Mouse (Mus musculus) MEL (cell line): Measurements from ENCODE around the gene Rab14. TPM values are rescaled to one million over a fixed set of nuclear protein-coding genes. Genes with fewer than 3 reads are reported as not detected.

Source experiments
- DNase-seq: peaks from one replicate; pipeline ENCODE4 v3.0.0; 2011; ENCODE audit warnings: low read depth, low spot score
- H3K27ac ChIP-seq: 2 replicates; pipeline ENCODE4 v1.5.1; 2012; ENCODE audit warnings: low read depth, mild to moderate bottlenecking, control low read depth, low read length, moderate library complexity; ENCODE audit not compliant: control insufficient read depth
- H3K27me3 ChIP-seq, 2 experiments: fragments of 150-350 bp in 1 of 2; sonication (generic) in 1 of 2; 2 replicates each; pipeline ENCODE4 v1.6.1; 2012; ENCODE audit warnings: low read length in 2 of 2, mild to moderate bottlenecking in 2 of 2, improper control_type of control experiment in 1 of 2, moderate library complexity in 1 of 2; ENCODE audit not compliant: insufficient read depth in 2 of 2, control insufficient read depth in 1 of 2
- H3K36me3 ChIP-seq, 2 experiments: 2 replicates each; pipeline ENCODE4 v1.6.1; 2012 to 2014; ENCODE audit warnings: low read length in 2 of 2, improper control_type of control experiment in 1 of 2, inconsistent platforms in 1 of 2, mild to moderate bottlenecking in 1 of 2; ENCODE audit not compliant: insufficient read depth in 2 of 2, control insufficient read depth in 1 of 2
- H3K4me1 ChIP-seq, 2 experiments: fragments of 150-350 bp in 1 of 2; sonication (generic) in 1 of 2; 2 replicates each; pipeline ENCODE4 v1.6.1; 2012; ENCODE audit warnings: low read length in 2 of 2, improper control_type of control experiment in 1 of 2, mild to moderate bottlenecking in 1 of 2; ENCODE audit not compliant: insufficient read depth in 2 of 2, control insufficient read depth in 1 of 2
- H3K4me3 ChIP-seq, 2 experiments: fragments of 150-350 bp in 1 of 2; sonication (generic) in 1 of 2; 2 replicates each; pipeline ENCODE4 v1.5.1; 2012; ENCODE audit warnings: low read depth in 2 of 2, low read length in 2 of 2, mild to moderate bottlenecking in 2 of 2, moderate library complexity in 2 of 2, control low read depth in 1 of 2, improper control_type of control experiment in 1 of 2; ENCODE audit not compliant: control insufficient read depth in 1 of 2, insufficient read depth in 1 of 2
- H3K79me2 ChIP-seq: 2 replicates; pipeline ENCODE4 v1.6.1; 2012; ENCODE audit warnings: mild to moderate bottlenecking, low read length, moderate library complexity; ENCODE audit not compliant: control insufficient read depth, poor library complexity, insufficient read depth
- H3K9ac ChIP-seq: 2 replicates; pipeline ENCODE4 v1.6.1; 2012; ENCODE audit warnings: low read depth, mild to moderate bottlenecking, control low read depth, low read length, moderate library complexity; ENCODE audit not compliant: control insufficient read depth, poor library complexity, severe bottlenecking
- H3K9me3 ChIP-seq: fragments of 150-350 bp; sonication (generic); replicated peaks from 2 replicates; pipeline ENCODE4 v1.6.1; 2012; ENCODE audit warnings: mild to moderate bottlenecking, low read length, improper control_type of control experiment, moderate library complexity; ENCODE audit not compliant: insufficient read depth
- BHLHE40 ChIP-seq: IDR thresholded peaks from 2 replicates; pipeline ENCODE4 v1.6.1; 2012; ENCODE audit warnings: low read depth, mild to moderate bottlenecking, inconsistent platforms, low read length, improper control_type of control experiment, borderline replicate concordance
- CHD2 ChIP-seq: IDR thresholded peaks from 2 replicates; pipeline ENCODE4 v1.6.1; 2011; ENCODE audit warnings: low read length, improper control_type of control experiment
- CTCF ChIP-seq, 3 experiments: IDR thresholded peaks in 2 of 3; conservative IDR thresholded peaks in 1 of 3; 2 replicates each; pipeline ENCODE4 v1.5.1; 2011 to 2012; ENCODE audit warnings: low read length in 3 of 3, low read depth in 2 of 3, mild to moderate bottlenecking in 2 of 3, improper control_type of control experiment in 1 of 3, inconsistent platforms in 1 of 3, mixed read lengths in 1 of 3, moderate library complexity in 1 of 3; ENCODE audit not compliant: control insufficient read depth in 1 of 3, insufficient read depth in 1 of 3, poor library complexity in 1 of 3, severe bottlenecking in 1 of 3
- E2F4 ChIP-seq: IDR thresholded peaks from 2 replicates; pipeline ENCODE4 v1.6.1; 2011; ENCODE audit warnings: low read depth, low read length, improper control_type of control experiment, borderline replicate concordance
- ETS1 ChIP-seq: IDR thresholded peaks from 2 replicates; pipeline ENCODE4 v1.6.1; 2012; ENCODE audit warnings: low read depth, mild to moderate bottlenecking, inconsistent platforms, low read length, improper control_type of control experiment, moderate library complexity
- GABPA ChIP-seq: IDR thresholded peaks from 2 replicates; pipeline ENCODE4 v1.6.1; 2012; ENCODE audit warnings: low read depth, mild to moderate bottlenecking, inconsistent platforms, low read length, improper control_type of control experiment, moderate library complexity
- KAT2A ChIP-seq: conservative IDR thresholded peaks from 2 replicates; pipeline ENCODE4 v1.6.1; 2012; ENCODE audit warnings: low read depth, low read length, improper control_type of control experiment, inconsistent platforms
- MAFK ChIP-seq: IDR thresholded peaks from 2 replicates; pipeline ENCODE4 v1.6.1; 2011; ENCODE audit warnings: low read depth, mild to moderate bottlenecking, low read length, improper control_type of control experiment, borderline replicate concordance
- MAX ChIP-seq: IDR thresholded peaks from 2 replicates; pipeline ENCODE4 v1.6.1; 2011; ENCODE audit warnings: low read length, improper control_type of control experiment
- MYB ChIP-seq: IDR thresholded peaks from 2 replicates; pipeline ENCODE4 v1.6.1; 2011; ENCODE audit warnings: mild to moderate bottlenecking, low read depth, low read length, improper control_type of control experiment
- NELFE ChIP-seq: IDR thresholded peaks from 2 replicates; pipeline ENCODE4 v1.6.1; 2011; ENCODE audit warnings: low read depth, low read length, improper control_type of control experiment
- POLR2AphosphoS2 ChIP-seq: IDR thresholded peaks from 2 replicates; pipeline ENCODE4 v1.6.1; 2011; ENCODE audit warnings: low read length, improper control_type of control experiment
- POLR2AphosphoS5 ChIP-seq: IDR thresholded peaks from 2 replicates; pipeline ENCODE4 v1.6.1; 2012; ENCODE audit warnings: low read depth, borderline replicate concordance, mild to moderate bottlenecking, inconsistent platforms, low read length, moderate library complexity, mixed read lengths
- RAD21 ChIP-seq: IDR thresholded peaks from 2 replicates; pipeline ENCODE4 v1.6.1; 2011; ENCODE audit warnings: mild to moderate bottlenecking, low read depth, low read length, improper control_type of control experiment
- RCOR1 ChIP-seq: IDR thresholded peaks from 2 replicates; pipeline ENCODE4 v1.6.1; 2012; ENCODE audit warnings: low read depth, mild to moderate bottlenecking, inconsistent platforms, low read length, improper control_type of control experiment
- TCF12 ChIP-seq: IDR thresholded peaks from 2 replicates; pipeline ENCODE4 v1.6.1; 2014; ENCODE audit warnings: low read depth, mild to moderate bottlenecking, inconsistent platforms, low read length, improper control_type of control experiment, moderate library complexity
- UBTF ChIP-seq: IDR thresholded peaks from 2 replicates; pipeline ENCODE4 v1.6.1; 2012; ENCODE audit warnings: low read depth, mild to moderate bottlenecking, inconsistent platforms, low read length, improper control_type of control experiment, moderate library complexity, borderline replicate concordance; ENCODE audit not compliant: insufficient read depth
- ZKSCAN1 ChIP-seq: IDR thresholded peaks from 2 replicates; pipeline ENCODE4 v1.6.1; 2012; ENCODE audit warnings: low read depth, mild to moderate bottlenecking, inconsistent platforms, low read length, improper control_type of control experiment, moderate library complexity
- ZMIZ1 ChIP-seq: IDR thresholded peaks from 2 replicates; pipeline ENCODE4 v1.6.1; 2012; ENCODE audit warnings: low read depth, mild to moderate bottlenecking, inconsistent platforms, low read length, improper control_type of control experiment, moderate library complexity
- polyA plus RNA-seq, 2 experiments: library from polyadenylated mRNA; stranded (reverse) in 1 of 2; unstranded in 1 of 2; fragments of >175 nt in 1 of 2; fragments of >200 nt in 1 of 2; gene quantifications; 2 replicates each; pipeline versions ENCODE4 v1.2.1 to v1.2.4; 2012; ENCODE audit warnings: low replicate concordance in 2 of 2, low read depth in 1 of 2; ENCODE audit not compliant: insufficient read length in 2 of 2, insufficient read depth in 1 of 2, missing spikeins in 1 of 2
- total RNA-seq: library from RNA; depleted of rRNA; stranded (reverse); fragments of 300-350 nt; gene quantifications from 2 replicates; pipeline ENCODE4 v1.2.3, GENCODE M21; 2012

Gene Rab14
- total and polyA plus RNA-seq, 3 experiments, result 28.1 to 81.6 (median 78.1) TPM

GRCm38 (mm10) chr2:35208931-35209665 is 8.2 kb upstream of the Rab14 start (continued):
- TF ChIP-seq UBTF (no peak), ETS1 (peak; percentile 23; the same call in 1 of the 2 replicates), GABPA (0 out of 2 replicates have a peak, but pooled peaks have one; percentile 17), MAFK (no peak), CHD2 (no peak), BHLHE40 (no peak), E2F4 (no peak), POLR2AphosphoS2 (no peak), TCF12 (no peak), CTCF (IDR thresholded peaks at IDR 0.05 in 2 of 3, conservative IDR thresholded peaks at IDR 0.05 in 1 of 3; ENCODE audit: control insufficient read depth in 1 of 3, insufficient read depth in 1 of 3, low read depth in 2 of 3, low read length in 3 of 3, poor library complexity in 1 of 3, severe bottlenecking in 1 of 3) (no peak)

- Histone ChIP-seq H3K27me3 (no peaks in the 10 kb centered on the region), H3K36me3 (peaks cover 0 to 14% of the 10 kb centered on the region in 2 experiments; a peak in 2 of 4 replicates), H3K27ac (no peak overlapping the region), H3K4me1 (peaks cover 4 to 17% of the 10 kb centered on the region in 2 experiments; a peak in 3 of 4 replicates), H3K9ac (no peak overlapping the region), H3K9me3 (no peaks in the 10 kb centered on the region), H3K4me3 (no peak overlapping the region), H3K79me2 (no peaks in the 10 kb centered on the region)
- DNase-seq, result no peak
- TF ChIP-seq RCOR1 (no peak), KAT2A (no peak), ZMIZ1 (no peak), NELFE (no peak), MAX (no peak), ZKSCAN1 (no peak), MAFK (no peak), POLR2AphosphoS5 (no peak), MYB (no peak), CHD2 (no peak), E2F4 (no peak), POLR2AphosphoS2 (no peak), RAD21 (no peak)
Measured at GRCm38 (mm10) chr2:35208054-35208453, 7.1 kb upstream of the Rab14 start.
